Mouse (Mus musculus) neural tube, embryonic 12.5 days (tissue): ENCODE measurements around the gene C1qtnf3. TPM values are rescaled to one million over a fixed set of nuclear protein-coding genes. Genes with fewer than 3 reads are reported as not detected.

Source experiments
- ATAC-seq: fragments of 200-750 bp; cut with Nextera tagmentation; 2 replicates; pipeline ENCODE4 v1.8.0; 2017; ENCODE audit warnings: low read depth, mild to moderate bottlenecking, moderate TSS enrichment, moderate library complexity; ENCODE audit not compliant: low FRiP score
- H3K27ac ChIP-seq: fragments of 300-500 bp; sonication (generic); 2 replicates; pipeline ENCODE4 v1.5.1; 2016
- H3K27me3 ChIP-seq: fragments of 300-500 bp; sonication (generic); replicated peaks from 2 replicates; pipeline ENCODE4 v1.6.1; 2016; ENCODE audit warnings: mild to moderate bottlenecking
- H3K36me3 ChIP-seq: fragments of 300-500 bp; sonication (generic); 2 replicates; pipeline ENCODE4 v1.6.1; 2016; ENCODE audit warnings: mild to moderate bottlenecking
- H3K4me1 ChIP-seq: fragments of 300-500 bp; sonication (generic); 2 replicates; pipeline ENCODE4 v1.6.1; 2016
- H3K4me2 ChIP-seq: fragments of 300-500 bp; sonication (generic); replicated peaks from 2 replicates; pipeline ENCODE4 v1.6.1; 2016; ENCODE audit warnings: mild to moderate bottlenecking
- H3K4me3 ChIP-seq: fragments of 300-500 bp; sonication (generic); 2 replicates; pipeline ENCODE4 v1.5.1; 2016
- H3K9ac ChIP-seq: fragments of 300-500 bp; sonication (generic); 2 replicates; pipeline ENCODE4 v1.6.1; 2016; ENCODE audit warnings: mild to moderate bottlenecking
- H3K9me3 ChIP-seq: fragments of 300-500 bp; sonication (generic); 2 replicates; pipeline ENCODE4 v1.6.1; 2016; ENCODE audit warnings: mild to moderate bottlenecking
- WGBS: fragments of 180-500 bp; shearing (Covaris S2); methylation state at CpG from one replicate; pipeline ENCODE4 v1.1.7; 2016; 5-methylcytosine and 5-hydroxymethylcytosine counted together
- polyA plus RNA-seq: library from polyadenylated mRNA; unstranded; fragments of >200 nt; fragmentation: Nextera tagmentation; extraction: Ambion mirVana; gene quantifications from 2 replicates; pipeline ENCODE4 v1.2.1, GENCODE M21; 2016

C1qtnf3 gene
- polyA plus RNA-seq, 1 experiment from 2014 or later = 30.1 TPM

DNA sequence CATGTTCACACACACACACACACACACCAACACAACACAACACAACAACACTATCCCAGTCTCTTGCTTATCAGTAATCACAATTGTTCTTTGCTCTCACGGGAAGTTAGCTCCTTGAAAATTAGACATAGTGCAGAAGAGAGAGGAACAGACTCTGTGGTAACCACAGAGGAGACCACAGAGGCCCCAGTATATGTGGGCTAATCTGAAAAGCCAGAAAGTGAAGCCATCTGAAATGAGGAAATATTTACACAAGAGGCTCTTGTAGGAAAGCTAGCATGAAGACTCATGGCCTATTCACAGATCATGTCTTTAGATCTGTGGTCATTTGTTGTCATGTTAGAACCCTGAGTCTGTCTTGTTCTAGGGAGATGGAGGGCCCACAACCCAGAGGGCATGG lies 18.2 kb upstream of the C1qtnf3 start:
- no peaks in the 10 kb centered on the region for H3K4me1 ChIP-seq

DNA sequence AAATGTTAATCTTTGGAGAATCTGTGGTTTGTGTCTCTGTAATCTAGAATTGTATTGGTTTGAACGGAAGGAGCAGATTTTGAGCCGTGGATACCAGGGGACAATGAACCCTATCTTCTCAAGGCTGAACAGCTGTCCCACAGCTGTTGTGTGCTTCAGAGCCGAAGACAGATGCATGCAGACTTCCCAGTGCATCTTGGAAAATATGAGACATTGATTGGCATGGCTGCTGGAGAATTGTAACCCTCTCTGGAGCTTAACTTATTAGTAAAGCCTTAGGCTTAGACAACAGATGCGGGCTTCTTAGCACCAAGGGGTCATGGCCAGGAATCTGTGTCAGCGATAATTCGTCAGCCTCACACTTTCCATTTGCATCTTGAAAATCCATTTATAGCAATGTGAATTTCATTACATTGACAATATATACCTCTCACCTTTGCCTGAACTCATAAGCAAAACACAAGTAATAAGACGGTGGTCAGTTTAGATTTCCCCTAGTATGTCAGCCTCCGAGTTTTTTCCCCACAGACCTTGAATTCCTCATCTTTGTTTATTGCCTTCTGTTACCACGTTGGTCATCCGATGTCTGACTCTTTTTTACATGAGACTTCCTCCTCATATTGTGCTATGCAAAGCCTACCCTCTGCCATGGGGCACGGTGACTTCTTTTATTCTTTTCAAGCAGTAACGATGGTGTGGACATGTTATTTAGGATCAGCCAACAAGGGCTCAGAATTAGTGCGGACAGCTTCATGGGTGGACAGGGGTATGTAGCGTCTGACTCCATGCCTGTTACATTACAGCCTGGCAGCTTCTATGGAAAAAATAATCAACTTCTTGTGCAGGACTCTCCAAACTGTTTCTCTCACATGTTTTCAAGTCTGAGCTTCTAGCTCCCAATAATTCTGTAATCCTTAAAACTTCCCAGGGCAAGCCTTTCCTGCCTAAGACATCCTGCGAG lies 11.7 kb upstream of the C1qtnf3 start:
- 82% methylated on average over 15 of the region's 15 CpGs for WGBS
- Histone ChIP-seq H3K4me3 (no peak overlapping the region), H3K9me3 (no peaks in the 10 kb centered on the region)

More for the DNA sequence above, 18.2 kb upstream of the C1qtnf3 start:
- H3K27ac ChIP-seq = no peak overlapping the region
- H3K9ac ChIP-seq = no peak overlapping the region
- H3K36me3 ChIP-seq = no peaks in the 10 kb centered on the region
- H3K9me3 ChIP-seq = no peaks in the 10 kb centered on the region
- 83% methylated on average over 1 of the region's 1 CpGs for WGBS
- no peak for ATAC-seq
- no peaks in the 10 kb centered on the region for H3K27me3 ChIP-seq
- no peak overlapping the region for H3K4me2 ChIP-seq
- no peak overlapping the region for H3K4me3 ChIP-seq

GRCm38 (mm10) chr15:10941901-10942300 lies 10.2 kb upstream of the C1qtnf3 start:
- H3K4me2 ChIP-seq = no peak overlapping the region
- no peak overlapping the region for H3K9ac ChIP-seq
- H3K27me3 ChIP-seq = no peaks in the 10 kb centered on the region
- H3K36me3 ChIP-seq = no peaks in the 10 kb centered on the region
- no peak for ATAC-seq
- no peaks in the 10 kb centered on the region for H3K9me3 ChIP-seq
- no peaks in the 10 kb centered on the region for H3K4me1 ChIP-seq
- no peak overlapping the region for H3K27ac ChIP-seq
- WGBS = 83% methylated on average over 6 of the region's 6 CpGs
- H3K4me3 ChIP-seq = no peak overlapping the region

More for the DNA sequence above, 11.7 kb upstream of the C1qtnf3 start:
- Histone ChIP-seq H3K4me2 (no peak overlapping the region), H3K36me3 (no peaks in the 10 kb centered on the region), H3K4me1 (no peaks in the 10 kb centered on the region), H3K27me3 (no peaks in the 10 kb centered on the region), H3K9ac (no peak overlapping the region), H3K27ac (no peak overlapping the region)
- no peak for ATAC-seq

GRCm38 (mm10) chr15:10947852-10948251 lies 4.3 kb upstream of the C1qtnf3 start:
- Histone ChIP-seq H3K4me2 (no peak overlapping the region), H3K4me1 (peaks cover 9% of the 10 kb centered on the region; the same call in 1 of the 2 replicates), H3K27me3 (no peaks in the 10 kb centered on the region), H3K9ac (no peak overlapping the region), H3K9me3 (no peaks in the 10 kb centered on the region), H3K4me3 (no peak overlapping the region), H3K36me3 (no peaks in the 10 kb centered on the region), H3K27ac (no peak overlapping the region)
- 86% methylated on average over 1 of the region's 1 CpGs for WGBS
- ATAC-seq = no peak

DNA sequence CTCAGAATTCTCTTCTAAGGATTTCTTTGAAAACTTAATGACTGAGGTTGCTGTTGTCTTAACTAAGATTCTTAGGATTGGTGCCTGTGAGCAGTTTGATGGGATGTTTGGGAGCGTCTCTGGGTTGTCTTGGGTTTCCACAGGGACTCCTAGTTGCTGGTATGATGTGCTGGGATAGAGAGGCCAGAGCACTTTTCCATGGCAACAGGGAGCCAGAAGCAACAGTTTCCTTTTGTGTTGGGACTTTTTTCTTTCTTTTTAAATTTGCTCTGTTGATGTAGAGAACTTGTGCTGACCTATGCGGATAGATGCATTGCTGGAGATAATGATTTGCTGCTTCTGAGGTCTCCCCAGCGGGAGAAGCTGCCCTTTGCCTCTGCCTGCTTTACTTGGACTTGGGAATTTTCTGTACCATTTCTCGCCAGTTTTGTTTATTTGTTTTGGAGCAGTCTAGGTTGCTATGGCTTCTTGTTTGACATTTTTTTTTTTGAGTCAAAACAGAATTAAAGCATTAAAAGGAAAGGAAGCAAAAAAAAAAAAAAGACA lies 701 bp downstream of the C1qtnf3 start:
- ATAC-seq = peak; percentile 49; the same call in 1 of the 2 replicates
- H3K4me1 ChIP-seq = peaks cover 14% of the 10 kb centered on the region; the same call in 1 of the 2 replicates
- H3K27ac ChIP-seq = no peak overlapping the region
- H3K4me2 ChIP-seq = peak overlapping the region; percentile 36
- H3K27me3 ChIP-seq = no peaks in the 10 kb centered on the region
- no peak overlapping the region for H3K9ac ChIP-seq
- H3K4me3 ChIP-seq = no peak overlapping the region
- no peaks in the 10 kb centered on the region for H3K36me3 ChIP-seq
- H3K9me3 ChIP-seq = no peaks in the 10 kb centered on the region
- WGBS = 23% methylated on average over 4 of the region's 4 CpGs

- Histone ChIP-seq H3K9ac (no peak overlapping the region), H3K36me3 (no peaks in the 10 kb centered on the region), H3K27ac (no peak overlapping the region), H3K4me1 (peaks cover 14% of the 10 kb centered on the region; the same call in 1 of the 2 replicates), H3K4me2 (0 out of 2 replicates have a peak overlapping the region, but pooled peaks have one; percentile 12), H3K27me3 (no peaks in the 10 kb centered on the region), H3K4me3 (no peak overlapping the region), H3K9me3 (no peaks in the 10 kb centered on the region)
- 43% methylated on average over 1 of the region's 1 CpGs for WGBS
- no peak for ATAC-seq
Observed at GRCm38 (mm10) chr15:10953465-10953864, 1.3 kb downstream of the C1qtnf3 start.

GRCm38 (mm10) chr15:10954381-10955016 lies 2.4 kb downstream of the C1qtnf3 start:
- no peaks in the 10 kb centered on the region for H3K27me3 ChIP-seq
- ATAC-seq = no peak
- H3K9me3 ChIP-seq = no peaks in the 10 kb centered on the region
- no peak overlapping the region for H3K4me3 ChIP-seq
- WGBS = 87% methylated on average over 6 of the region's 6 CpGs
- no peak overlapping the region for H3K4me2 ChIP-seq
- H3K9ac ChIP-seq = no peak overlapping the region
- no peaks in the 10 kb centered on the region for H3K36me3 ChIP-seq
- no peak overlapping the region for H3K27ac ChIP-seq
- peaks cover 14% of the 10 kb centered on the region; the same call in 1 of the 2 replicates for H3K4me1 ChIP-seq

GRCm38 (mm10) chr15:10955156-10955555 lies 3.0 kb downstream of the C1qtnf3 start:
- no peak overlapping the region for H3K27ac ChIP-seq
- H3K9me3 ChIP-seq = no peaks in the 10 kb centered on the region
- H3K27me3 ChIP-seq = no peaks in the 10 kb centered on the region
- no peak overlapping the region for H3K4me3 ChIP-seq
- no peak overlapping the region for H3K4me2 ChIP-seq
- H3K9ac ChIP-seq = no peak overlapping the region
- H3K4me1 ChIP-seq = peaks cover 14% of the 10 kb centered on the region; the same call in 1 of the 2 replicates
- WGBS = 71% methylated on average over 5 of the region's 5 CpGs
- H3K36me3 ChIP-seq = no peaks in the 10 kb centered on the region
- no peak for ATAC-seq

- Histone ChIP-seq H3K9ac (no peak overlapping the region), H3K27ac (no peak overlapping the region), H3K4me3 (no peak overlapping the region), H3K4me2 (no peak overlapping the region), H3K36me3 (no peaks in the 10 kb centered on the region), H3K4me1 (peaks cover 14% of the 10 kb centered on the region; the same call in 1 of the 2 replicates), H3K9me3 (no peaks in the 10 kb centered on the region), H3K27me3 (no peaks in the 10 kb centered on the region)
- 35% methylated on average over 3 of the region's 3 CpGs for WGBS
- no peak for ATAC-seq
Observed at GRCm38 (mm10) chr15:10956706-10957105, 4.6 kb downstream of the C1qtnf3 start.

DNA sequence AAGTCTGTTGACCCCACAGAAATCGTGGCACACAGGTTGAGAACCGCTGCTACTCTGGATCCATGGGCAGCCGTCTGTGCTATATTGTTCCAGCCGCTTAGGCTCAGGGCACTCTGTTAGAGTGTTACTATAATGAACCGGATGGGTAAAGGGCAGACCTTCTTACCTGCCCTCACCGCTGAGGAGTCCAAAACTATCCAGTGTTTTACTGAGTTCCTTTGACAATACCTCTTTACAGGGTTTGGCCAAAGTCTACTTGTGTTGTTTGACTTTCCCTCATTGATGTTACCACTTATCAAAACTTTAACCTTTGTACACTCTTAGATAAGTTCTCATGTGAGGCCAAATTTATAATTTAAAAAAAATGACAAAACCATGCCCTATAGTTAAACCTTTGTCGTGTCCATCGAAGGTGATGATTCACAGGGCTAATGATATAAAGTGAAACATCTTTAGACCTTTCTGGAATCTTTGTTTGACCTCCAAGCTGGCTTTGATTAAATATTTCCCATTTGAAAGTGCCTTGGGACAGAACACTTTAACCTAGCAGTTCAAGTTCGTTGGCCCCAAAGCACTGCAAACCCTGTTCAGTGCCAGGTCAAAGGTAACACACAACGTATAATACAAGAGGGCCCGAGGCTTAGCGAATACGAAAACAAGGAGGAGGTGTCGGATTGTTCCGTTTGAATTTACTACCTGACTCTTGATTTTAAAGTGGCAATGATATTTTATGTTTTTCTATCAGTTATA lies 7.3 kb downstream of the C1qtnf3 start:
- ATAC-seq = no peak
- Histone ChIP-seq H3K9ac (no peak overlapping the region), H3K4me1 (no peaks in the 10 kb centered on the region), H3K4me3 (no peak overlapping the region), H3K27ac (no peak overlapping the region), H3K27me3 (no peaks in the 10 kb centered on the region), H3K4me2 (no peak overlapping the region), H3K36me3 (no peaks in the 10 kb centered on the region), H3K9me3 (no peaks in the 10 kb centered on the region)
- WGBS = 89% methylated on average over 15 of the region's 15 CpGs

GRCm38 (mm10) chr15:10960267-10960666 lies 8.1 kb downstream of the C1qtnf3 start:
- no peak overlapping the region for H3K27ac ChIP-seq
- H3K4me1 ChIP-seq = no peaks in the 10 kb centered on the region
- no peak overlapping the region for H3K4me2 ChIP-seq
- no peak overlapping the region for H3K9ac ChIP-seq
- 90% methylated on average over 5 of the region's 5 CpGs for WGBS
- H3K4me3 ChIP-seq = no peak overlapping the region
- H3K9me3 ChIP-seq = no peaks in the 10 kb centered on the region
- H3K27me3 ChIP-seq = no peaks in the 10 kb centered on the region
- ATAC-seq = no peak
- H3K36me3 ChIP-seq = no peaks in the 10 kb centered on the region
